Mouse (Mus musculus) bone marrow, adult 2 months (tissue): Measurements from ENCODE around the gene P2ry14.
"Not testable (repeated sequence)": the region's sequence is repeated elsewhere in the genome, so short reads cannot be mapped to it uniquely, and the experiment has no call there.

ENCODE experiments used
- CTCF ChIP-seq: fragments of 200-500 bp; IDR thresholded peaks from 2 replicates; pipeline ENCODE4 v1.5.1; 2011; ENCODE audit warnings: low read length, control low read depth; ENCODE audit not compliant: control insufficient read depth, insufficient read depth
- POLR2A ChIP-seq: fragments of 200-500 bp; IDR thresholded peaks from 2 replicates; pipeline ENCODE4 v1.6.1; 2011; ENCODE audit warnings: low read depth, mild to moderate bottlenecking, control low read depth, low read length, borderline replicate concordance; ENCODE audit not compliant: control insufficient read depth

DNA sequence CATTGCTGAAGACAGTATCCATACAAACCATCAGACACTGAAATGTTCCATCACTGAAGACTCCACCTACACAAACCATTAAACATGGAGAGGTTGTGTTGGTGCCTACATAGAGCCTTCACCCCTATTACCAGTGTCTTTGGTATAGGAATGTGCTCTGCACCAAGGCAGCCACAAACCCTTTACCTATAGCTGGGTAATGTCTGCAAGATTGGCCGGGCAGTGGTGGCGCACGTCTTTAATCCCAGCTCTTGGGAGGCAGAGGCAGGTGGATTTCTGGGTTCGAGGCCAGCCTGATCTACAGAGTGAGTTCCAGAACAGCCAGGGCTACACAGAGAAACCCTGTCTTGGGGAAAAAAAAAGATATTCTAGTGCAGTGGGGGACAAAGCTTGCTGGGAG, 40.1 kb downstream of the P2ry14 start:
- not testable (repeated sequence) for TF ChIP-seq POLR2A, CTCF
